Mouse (Mus musculus): Measurements from ENCODE around the gene 6430531B16Rik. TPM values are rescaled to one million over a fixed set of nuclear protein-coding genes. Genes with fewer than 3 reads are reported as not detected.

Gene 6430531B16Rik
- total and polyA plus RNA-seq, 3 experiments = 0.13 TPM; not detected in 2

DNA sequence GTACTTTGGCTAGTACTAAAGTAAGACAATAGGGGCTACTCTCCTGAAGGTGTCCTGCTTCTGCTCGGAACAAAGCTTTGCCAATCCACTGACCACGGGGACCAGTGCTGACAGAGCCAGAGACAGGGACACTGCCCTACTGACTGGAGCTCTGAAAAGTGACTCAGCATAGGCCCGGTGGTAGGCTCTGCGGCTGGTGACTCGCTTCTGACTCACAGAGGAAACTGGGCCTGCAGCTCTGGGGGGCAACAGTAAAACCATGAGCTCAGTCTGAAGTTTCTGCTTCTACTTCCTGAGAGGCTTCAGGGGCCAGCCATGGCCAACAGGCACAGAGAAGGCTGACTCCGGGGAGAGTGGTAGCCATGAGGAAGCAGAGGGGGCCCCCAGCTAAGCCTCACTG, 7.1 kb downstream of the 6430531B16Rik start:
- Histone ChIP-seq H3K9ac (ENCODE audit: control insufficient read depth, low read depth, low read length, poor library complexity, severe bottlenecking) (peak overlapping the region; percentile 36), H3K4me1 (ENCODE audit: control insufficient read depth in 1 of 2, insufficient read depth in 2 of 2, low read length in 2 of 2) (peaks cover 0 to 29% of the 10 kb centered on the region in 2 experiments; a peak in 3 of 4 replicates), H3K4me3 (ENCODE audit: control insufficient read depth in 1 of 2, insufficient read depth in 1 of 2, low read depth in 2 of 2, low read length in 2 of 2) (no peak overlapping the region), H3K27me3 (ENCODE audit: control insufficient read depth in 1 of 2, insufficient read depth in 2 of 2, low read length in 2 of 2) (no peaks in the 10 kb centered on the region), H3K27ac (ENCODE audit: control insufficient read depth, low read depth, low read length) (peak overlapping the region; percentile 58), H3K9me3 (replicated peaks; ENCODE audit: insufficient read depth, low read length) (no peaks in the 10 kb centered on the region), H3K36me3 (ENCODE audit: control insufficient read depth in 1 of 2, insufficient read depth in 2 of 2, low read length in 2 of 2) (peaks cover 0 to 14% of the 10 kb centered on the region in 2 experiments; a peak in 2 of 4 replicates), H3K79me2 (ENCODE audit: control insufficient read depth, insufficient read depth, low read length, poor library complexity) (no peaks in the 10 kb centered on the region)
- DNase-seq (ENCODE audit: low read depth, low spot score) = peak; percentile 78
- TF ChIP-seq SMC3 (IDR thresholded peaks at IDR 0.05; ENCODE audit: low read depth, low read length) (no peak), ZNF384 (IDR thresholded peaks at IDR 0.05; ENCODE audit: low read depth, low read length) (no peak), NELFE (IDR thresholded peaks at IDR 0.05; ENCODE audit: low read depth, low read length) (no peak), JUND (IDR thresholded peaks at IDR 0.05; ENCODE audit: low read depth, low read length) (0 out of 2 replicates have a peak, but pooled peaks have one; percentile 62), EP300 (IDR thresholded peaks at IDR 0.05; ENCODE audit: low read depth in 1 of 2, low read length in 2 of 2) (peak; percentile 26 to 45; a peak in 2 of 4 replicates), ZKSCAN1 (IDR thresholded peaks at IDR 0.05; ENCODE audit: low read depth, low read length) (no peak), ETS1 (IDR thresholded peaks at IDR 0.05; ENCODE audit: low read depth, low read length) (0 out of 2 replicates have a peak, but pooled peaks have one; percentile 43), UBTF (IDR thresholded peaks at IDR 0.05; ENCODE audit: borderline replicate concordance, insufficient read depth, low read depth, low read length) (no peak), ELF1 (IDR thresholded peaks at IDR 0.05; ENCODE audit: low read depth, low read length) (no peak), MEF2A (IDR thresholded peaks at IDR 0.05; ENCODE audit: extremely low read depth, insufficient replicate concordance, low read depth, low read length, poor library complexity, severe bottlenecking) (no peak), SIN3A (IDR thresholded peaks at IDR 0.05; ENCODE audit: low read length) (no peak)

GRCm38 (mm10) chr7:139970979-139971378, 7.6 kb downstream of the 6430531B16Rik start:
- H3K79me2 ChIP-seq (ENCODE audit: control insufficient read depth, insufficient read depth, low read length, poor library complexity) = no peaks in the 10 kb centered on the region
- no peak for TF ChIP-seq POLR2AphosphoS2 (IDR thresholded peaks at IDR 0.05; ENCODE audit: low read length)
- TF ChIP-seq EP300 (IDR thresholded peaks at IDR 0.05; ENCODE audit: low read depth in 1 of 2, low read length in 2 of 2) = no peak
- TF ChIP-seq UBTF (IDR thresholded peaks at IDR 0.05; ENCODE audit: borderline replicate concordance, insufficient read depth, low read depth, low read length) = no peak
- no peak for TF ChIP-seq CHD1 (IDR thresholded peaks at IDR 0.05; ENCODE audit: low read depth, low read length)
- no peak for TF ChIP-seq ZMIZ1 (IDR thresholded peaks at IDR 0.05; ENCODE audit: low read depth, low read length)
- TF ChIP-seq NELFE (IDR thresholded peaks at IDR 0.05; ENCODE audit: low read depth, low read length) = no peak
- TF ChIP-seq USF2 (IDR thresholded peaks at IDR 0.05; ENCODE audit: borderline replicate concordance in 1 of 2, insufficient read depth in 1 of 2, low read depth in 1 of 2, low read length in 2 of 2) = no peak
- no peak for TF ChIP-seq MAZ (IDR thresholded peaks at IDR 0.05; ENCODE audit: low read depth, low read length)
- H3K9ac ChIP-seq (ENCODE audit: control insufficient read depth, low read depth, low read length, poor library complexity, severe bottlenecking) = peak overlapping the region; percentile 15; the same call in 1 of the 2 replicates
- peaks cover 0 to 29% of the 10 kb centered on the region in 2 experiments; a peak in 3 of 4 replicates for H3K4me1 ChIP-seq (ENCODE audit: control insufficient read depth in 1 of 2, insufficient read depth in 2 of 2, low read length in 2 of 2)
- DNase-seq (ENCODE audit: low read depth, low spot score) = no peak
- H3K27ac ChIP-seq (ENCODE audit: control insufficient read depth, low read depth, low read length) = peak overlapping the region; percentile 58
- no peak overlapping the region for H3K4me3 ChIP-seq (ENCODE audit: control insufficient read depth in 1 of 2, insufficient read depth in 1 of 2, low read depth in 2 of 2, low read length in 2 of 2)
- no peaks in the 10 kb centered on the region for H3K9me3 ChIP-seq (replicated peaks; ENCODE audit: insufficient read depth, low read length)
- peaks cover 0 to 14% of the 10 kb centered on the region in 2 experiments; a peak in 2 of 4 replicates for H3K36me3 ChIP-seq (ENCODE audit: control insufficient read depth in 1 of 2, insufficient read depth in 2 of 2, low read length in 2 of 2)
- no peaks in the 10 kb centered on the region for H3K27me3 ChIP-seq (ENCODE audit: control insufficient read depth in 1 of 2, insufficient read depth in 2 of 2, low read length in 2 of 2)
